Mouse (Mus musculus) ovary, postnatal 36 days (tissue): ENCODE results near the gene Ly6g6d.

Source experiments
- DNase-seq: peaks from one replicate; pipeline ENCODE4 v3.0.0; 2022; ENCODE audit warnings: low spot score, mixed read lengths

Ly6g6d gene

DNA sequence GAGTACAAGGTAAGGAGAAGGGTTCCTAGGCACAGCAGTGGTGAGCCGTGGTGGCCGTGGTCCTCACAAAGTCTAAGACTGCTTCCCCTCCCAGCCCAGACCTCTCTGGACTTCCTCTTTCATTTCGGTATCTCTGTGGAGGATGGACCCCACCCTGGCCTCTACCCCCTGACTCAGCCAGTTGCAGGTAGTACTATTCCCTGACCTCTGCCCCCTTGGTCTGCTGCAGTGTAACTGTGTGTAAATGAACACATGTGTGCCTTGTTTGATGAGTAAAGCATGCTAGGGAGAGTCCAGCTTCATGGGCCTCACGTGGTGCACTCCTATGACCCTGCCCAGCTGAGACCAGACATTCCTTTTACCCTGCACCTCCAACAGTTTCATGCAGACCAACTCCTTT, 54.1 kb downstream of the Ly6g6d start:
- DNase-seq, result no peak

DNA sequence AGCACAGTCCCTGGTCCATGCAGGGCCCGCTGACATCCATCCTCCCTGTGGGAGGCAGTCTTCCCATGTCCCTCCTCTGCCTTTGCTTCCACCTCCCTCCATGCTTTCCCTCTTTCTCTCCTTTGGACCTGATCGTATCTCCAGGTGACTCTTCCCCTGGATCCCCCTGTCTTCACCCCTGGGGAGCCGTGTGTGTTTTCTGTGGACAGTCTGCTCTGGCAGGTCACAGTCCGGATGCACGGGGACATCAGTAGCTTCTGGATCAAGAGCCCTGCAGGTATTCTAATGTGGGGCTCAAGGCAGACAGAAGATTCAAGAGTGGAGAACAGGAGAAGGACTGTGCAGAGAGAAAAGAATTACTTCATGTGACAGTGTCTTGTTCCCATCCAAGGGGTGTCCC, 54.6 kb downstream of the Ly6g6d start:
- no peak for DNase-seq

DNA sequence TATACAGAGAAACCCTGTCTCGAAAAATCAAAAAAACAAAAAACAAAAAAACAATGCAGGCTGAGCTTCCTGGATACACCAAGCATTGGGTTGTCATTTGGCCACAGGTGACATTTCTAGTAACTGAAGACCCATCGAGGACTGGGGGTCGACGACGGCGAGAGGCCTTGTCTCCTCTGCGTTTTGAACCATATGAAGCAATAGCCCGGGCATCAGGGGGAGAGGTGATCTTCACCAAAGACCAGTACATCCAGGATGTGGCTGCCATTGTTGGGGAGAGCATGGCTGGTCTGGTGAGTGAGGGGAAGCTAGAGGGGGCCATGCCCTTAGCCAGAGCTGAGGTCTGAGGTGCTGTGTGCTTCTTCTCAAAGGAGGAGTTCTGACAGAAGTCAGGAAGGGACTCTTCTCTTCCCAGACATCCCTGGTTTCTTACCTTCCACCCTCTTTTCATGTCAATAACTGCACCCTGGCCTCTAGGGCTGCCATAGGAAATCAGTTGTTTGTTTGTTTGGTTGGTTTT, 55.3 kb downstream of the Ly6g6d start:
- no peak for DNase-seq

DNA sequence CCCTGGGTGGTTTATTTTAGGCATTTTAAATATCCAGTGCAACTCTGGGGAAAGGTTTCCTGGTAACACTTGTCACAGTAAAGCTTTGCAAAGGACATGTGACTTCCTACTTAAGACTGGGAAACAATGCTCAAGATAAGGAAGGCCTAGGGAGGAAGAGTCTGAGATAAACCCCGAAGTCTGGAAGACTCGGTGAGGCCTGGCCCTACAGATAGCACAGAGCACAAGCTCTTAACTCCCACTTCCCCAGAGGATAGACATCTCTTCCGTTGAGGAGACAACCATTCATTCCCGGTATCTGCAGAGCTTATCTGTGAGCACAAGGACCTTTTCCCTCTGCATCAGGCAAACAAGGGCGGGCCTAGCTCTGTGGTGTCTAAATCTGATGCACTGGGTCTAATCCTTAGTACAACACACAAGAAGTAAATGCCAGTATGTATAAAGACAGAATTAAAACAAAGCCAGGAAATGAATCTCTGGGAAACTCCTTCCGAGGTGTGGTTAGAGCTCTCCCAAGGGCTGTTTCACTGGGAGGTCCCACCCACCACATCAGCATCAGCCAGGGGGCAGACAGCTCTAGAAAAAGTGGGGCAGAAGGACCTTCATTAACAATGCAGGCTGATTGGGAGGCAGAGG, 55.9 kb downstream of the Ly6g6d start:
- DNase-seq, result no peak
